Mouse (Mus musculus): ENCODE measurements around the gene Cebpe.

DNA sequence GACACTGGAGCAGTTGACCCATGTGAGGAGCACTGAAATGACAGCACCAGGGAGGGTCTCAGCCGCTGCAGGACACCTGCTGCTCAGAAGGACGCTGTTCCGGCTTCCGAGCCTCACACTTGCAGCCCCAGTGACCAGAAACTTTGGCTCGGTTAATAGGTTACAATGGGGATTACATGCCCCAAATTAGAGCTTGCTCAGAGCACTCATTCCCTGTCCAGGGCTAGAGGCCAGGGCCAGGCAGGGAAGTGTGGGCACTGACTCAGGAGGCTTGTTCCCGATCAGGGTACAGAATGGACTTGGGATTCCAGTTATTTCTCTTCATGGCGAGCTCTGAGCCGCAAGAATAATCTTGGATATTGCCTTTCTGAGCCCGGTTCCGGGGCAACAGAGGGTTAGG is 25.7 kb upstream of the Cebpe start:
- TF ChIP-seq GATA1 (IDR thresholded peaks at IDR 0.05; ENCODE audit: low read length) (no peak), TAL1 (IDR thresholded peaks at IDR 0.05; ENCODE audit: low read length) (no peak)
